Mouse (Mus musculus) natural killer cell, adult 2 months (primary cell): Measurements from ENCODE around the gene Tmem151b.

Experiments used
- DNase-seq, 2 experiments: peaks; one replicate each; pipeline ENCODE4 v3.0.0; 2022; ENCODE audit warnings: low spot score in 2 of 2

The Tmem151b gene

GRCm38 (mm10) chr17:45564531-45565084, 15.1 kb upstream of the Tmem151b start:
- no peak for DNase-seq

GRCm38 (mm10) chr17:45563655-45564530, 14.4 kb upstream of the Tmem151b start, which contains the start of gene Slc35b2:
Gene Slc35b2, plus strand, starts transcription at chr17:45563874.
- DNase-seq = peak; percentile 87

- no peak for DNase-seq
Measured at GRCm38 (mm10) chr17:45563216-45563615, 13.7 kb upstream of the Tmem151b start.

GRCm38 (mm10) chr17:45559732-45560525, 10.5 kb upstream of the Tmem151b start:
- DNase-seq = no peak

GRCm38 (mm10) chr17:45557998-45558862, 8.8 kb upstream of the Tmem151b start:
- peak; percentile 83 to 91 for DNase-seq

GRCm38 (mm10) chr17:45557246-45557824, 7.9 kb upstream of the Tmem151b start:
- peak; percentile 52 to 61 for DNase-seq

GRCm38 (mm10) chr17:45556514-45557245, 7.2 kb upstream of the Tmem151b start:
- peak; percentile 26 to 48 for DNase-seq

GRCm38 (mm10) chr17:45556107-45556489, 6.6 kb upstream of the Tmem151b start:
- DNase-seq = peak; percentile 23 to 37

GRCm38 (mm10) chr17:45555452-45556106, 6.1 kb upstream of the Tmem151b start, which contains the start of gene Nfkbie:
Gene Nfkbie, plus strand, starts transcription at chr17:45555703.
- peak; percentile 100 for DNase-seq

- no peak for DNase-seq
Measured at GRCm38 (mm10) chr17:45554420-45554819, 4.9 kb upstream of the Tmem151b start.

GRCm38 (mm10) chr17:45553065-45553464, 3.6 kb upstream of the Tmem151b start:
- DNase-seq = no peak

GRCm38 (mm10) chr17:45551816-45552451, 2.5 kb upstream of the Tmem151b start:
- peak; percentile 76 to 83 for DNase-seq

GRCm38 (mm10) chr17:45551249-45551796, 1.8 kb upstream of the Tmem151b start:
- DNase-seq = no peak

- DNase-seq = no peak
Measured at GRCm38 (mm10) chr17:45550253-45550652, 776 bp upstream of the Tmem151b start.

GRCm38 (mm10) chr17:45548541-45549512, 650 bp downstream of the Tmem151b start:
- no peak for DNase-seq

GRCm38 (mm10) chr17:45547461-45548190, 1.9 kb downstream of the Tmem151b start:
- DNase-seq = no peak

GRCm38 (mm10) chr17:45546941-45547340, 2.5 kb downstream of the Tmem151b start:
- DNase-seq = no peak
